Mouse (Mus musculus) ES-E14 (cell line): Measurements from ENCODE around the gene Tns1. TPM values are rescaled to one million over a fixed set of nuclear protein-coding genes. Genes with fewer than 3 reads are reported as not detected.

ENCODE experiments used
- DNase-seq: peaks from one replicate; pipeline ENCODE4 v3.0.0-alpha.2; 2013; ENCODE audit warnings: low read depth, low spot score
- H3K27ac ChIP-seq: 2 replicates; pipeline ENCODE4 v1.5.1; 2012; ENCODE audit warnings: low read depth, mild to moderate bottlenecking, low read length, moderate library complexity, mixed read lengths; ENCODE audit not compliant: poor library complexity, insufficient read depth, severe bottlenecking
- H3K36me3 ChIP-seq: 2 replicates; pipeline ENCODE4 v1.6.1; 2012; ENCODE audit warnings: mild to moderate bottlenecking, low read length, moderate library complexity, mixed read lengths; ENCODE audit not compliant: control insufficient read depth, poor library complexity, insufficient read depth, severe bottlenecking
- H3K4me1 ChIP-seq, 2 experiments: fragments of 150-350 bp in 1 of 2; sonication (generic) in 1 of 2; 2 replicates each; pipeline ENCODE4 v1.6.1; 2012; ENCODE audit warnings: low read length in 2 of 2, mild to moderate bottlenecking in 1 of 2, mixed read lengths in 1 of 2; ENCODE audit not compliant: control insufficient read depth in 2 of 2, insufficient read depth in 2 of 2, poor library complexity in 1 of 2
- H3K4me3 ChIP-seq, 2 experiments: fragments of 150-350 bp in 1 of 2; sonication (generic) in 1 of 2; 2 replicates each; pipeline ENCODE4 v1.5.1; 2012; ENCODE audit warnings: low read length in 2 of 2, low read depth in 1 of 2, mild to moderate bottlenecking in 1 of 2, mixed read lengths in 1 of 2; ENCODE audit not compliant: insufficient read depth in 1 of 2, poor library complexity in 1 of 2, severe bottlenecking in 1 of 2
- H3K9ac ChIP-seq: 2 replicates; pipeline ENCODE4 v1.6.1; 2012; ENCODE audit warnings: low read depth, mild to moderate bottlenecking, low read length, mixed read lengths; ENCODE audit not compliant: poor library complexity, insufficient read depth, severe bottlenecking
- H3K9me3 ChIP-seq: fragments of 150-350 bp; sonication (generic); 2 replicates; pipeline ENCODE4 v1.6.1; 2012; ENCODE audit warnings: low read depth, mild to moderate bottlenecking, low read length; ENCODE audit not compliant: control insufficient read depth, insufficient read depth
- CHD2 ChIP-seq: IDR thresholded peaks from 2 replicates; pipeline ENCODE4 v1.6.1; 2014; ENCODE audit warnings: mild to moderate bottlenecking, low read depth, low read length, inconsistent platforms
- HCFC1 ChIP-seq: IDR thresholded peaks from 2 replicates; pipeline ENCODE4 v1.6.1; 2012; ENCODE audit warnings: low read length, inconsistent platforms, borderline replicate concordance; ENCODE audit not compliant: insufficient read depth
- MAFK ChIP-seq: IDR thresholded peaks from 2 replicates; pipeline ENCODE4 v1.6.1; 2014; ENCODE audit warnings: mild to moderate bottlenecking, low read depth, low read length, inconsistent platforms; ENCODE audit not compliant: insufficient read depth
- ZC3H11A ChIP-seq: IDR thresholded peaks from 2 replicates; pipeline ENCODE4 v1.6.1; 2012; ENCODE audit warnings: low read depth, mild to moderate bottlenecking, inconsistent platforms, low read length, borderline replicate concordance
- ZNF384 ChIP-seq: IDR thresholded peaks from 2 replicates; pipeline ENCODE4 v1.6.1; 2012; ENCODE audit warnings: low read depth, low read length, inconsistent platforms
- in situ Hi-C, 2 experiments: fragments of 600-800 bp; cut with MboI; formaldehyde crosslinking; loops; one replicate each; pipeline ENCODE4 v1.15.1; 2025; ENCODE audit warnings: low sequenced_read_pairs in 2 of 2, inconsistent platforms in 1 of 2; ENCODE audit not compliant: unreplicated experiment in 2 of 2
- total RNA-seq: library from RNA; depleted of rRNA; stranded (reverse); fragments of 300-350 nt; gene quantifications from 2 replicates; pipeline ENCODE4 v1.2.3, GENCODE M21; 2012

Tns1 gene
- total RNA-seq, 1 experiment, result 9.5 TPM

- in situ Hi-C loops, result no loop called here
- no peak overlapping the region for H3K27ac ChIP-seq
- no peaks in the 10 kb centered on the region for H3K9me3 ChIP-seq
- no peak overlapping the region for H3K4me3 ChIP-seq
- no peak for TF ChIP-seq MAFK
- TF ChIP-seq ZC3H11A, result no peak
- TF ChIP-seq HCFC1, result no peak
- no peak for TF ChIP-seq CHD2
- no peak for TF ChIP-seq ZNF384
- peaks cover 0 to 14% of the 10 kb centered on the region in 2 experiments; a peak in 3 of 4 replicates for H3K4me1 ChIP-seq
- H3K36me3 ChIP-seq, result no peaks in the 10 kb centered on the region
- H3K9ac ChIP-seq, result no peak overlapping the region
- DNase-seq, result no peak
Measured at GRCm38 (mm10) chr1:74035487-74035886, 88.8 kb downstream of the Tns1 start.

DNA sequence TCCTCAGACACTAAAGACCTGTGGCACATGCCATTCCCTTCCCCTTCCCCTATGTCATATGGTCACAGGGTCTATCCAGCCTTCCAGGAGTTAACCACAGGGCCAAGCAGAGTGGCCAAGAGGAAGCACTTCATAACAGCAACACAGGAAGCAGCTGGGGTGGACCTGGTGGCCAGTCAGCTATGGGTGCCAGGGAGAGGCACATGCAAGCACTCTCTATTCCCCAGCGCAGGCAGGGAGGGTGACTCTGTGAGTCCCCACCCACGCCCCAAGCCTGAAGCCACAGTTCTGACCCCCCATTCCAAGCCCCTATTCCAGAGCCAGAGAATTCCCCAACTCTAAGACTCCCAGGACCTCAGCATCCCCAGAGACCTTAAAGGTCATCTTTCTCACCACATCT is 89.5 kb downstream of the Tns1 start:
- peaks cover 0 to 16% of the 10 kb centered on the region in 2 experiments; a peak in 3 of 4 replicates for H3K4me1 ChIP-seq
- no peak overlapping the region for H3K4me3 ChIP-seq
- TF ChIP-seq ZC3H11A (no peak), ZNF384 (no peak)
- H3K9ac ChIP-seq, result no peak overlapping the region
- DNase-seq, result no peak
- no peak overlapping the region for H3K27ac ChIP-seq
- H3K36me3 ChIP-seq, result no peaks in the 10 kb centered on the region
- no peaks in the 10 kb centered on the region for H3K9me3 ChIP-seq
- in situ Hi-C loops, result no loop called here

DNA sequence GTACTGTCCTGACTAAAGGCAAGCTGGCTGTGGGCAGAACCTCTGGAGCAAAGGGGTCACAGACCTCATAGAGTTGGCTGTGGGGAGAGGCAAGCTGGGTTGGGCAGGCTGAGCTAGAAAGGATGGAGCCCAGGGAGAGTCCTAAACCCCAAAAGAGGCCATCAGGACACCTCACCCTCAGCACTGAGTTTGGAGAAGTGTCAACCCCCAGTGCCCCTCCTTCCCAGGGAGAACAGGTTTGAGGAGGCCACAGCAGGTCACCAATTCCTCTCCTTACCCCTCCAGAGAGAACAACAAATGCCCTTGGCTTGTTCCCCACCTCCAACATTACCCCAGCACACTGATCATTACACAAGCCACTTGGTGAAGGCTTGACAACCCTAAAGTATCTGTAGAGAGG is 90.0 kb downstream of the Tns1 start:
- Histone ChIP-seq H3K4me3 (no peak overlapping the region), H3K9ac (no peak overlapping the region), H3K27ac (no peak overlapping the region), H3K9me3 (no peaks in the 10 kb centered on the region), H3K4me1 (peaks cover 0 to 16% of the 10 kb centered on the region in 2 experiments; a peak in 3 of 4 replicates), H3K36me3 (no peaks in the 10 kb centered on the region)
- in situ Hi-C loops, result no loop called here
- TF ChIP-seq HCFC1 (no peak), ZNF384 (no peak), ZC3H11A (no peak), MAFK (no peak), CHD2 (no peak)
- DNase-seq, result no peak

GRCm38 (mm10) chr1:74033407-74033806 is 90.8 kb downstream of the Tns1 start:
- Histone ChIP-seq H3K36me3 (no peaks in the 10 kb centered on the region), H3K9ac (no peak overlapping the region), H3K9me3 (no peaks in the 10 kb centered on the region), H3K27ac (no peak overlapping the region), H3K4me3 (no peak overlapping the region), H3K4me1 (peaks cover 0 to 16% of the 10 kb centered on the region in 2 experiments; a peak in 3 of 4 replicates)
- TF ChIP-seq ZNF384 (no peak), ZC3H11A (no peak), HCFC1 (no peak), CHD2 (no peak), MAFK (no peak)
- in situ Hi-C loops, result no loop called here
- DNase-seq, result no peak

DNA sequence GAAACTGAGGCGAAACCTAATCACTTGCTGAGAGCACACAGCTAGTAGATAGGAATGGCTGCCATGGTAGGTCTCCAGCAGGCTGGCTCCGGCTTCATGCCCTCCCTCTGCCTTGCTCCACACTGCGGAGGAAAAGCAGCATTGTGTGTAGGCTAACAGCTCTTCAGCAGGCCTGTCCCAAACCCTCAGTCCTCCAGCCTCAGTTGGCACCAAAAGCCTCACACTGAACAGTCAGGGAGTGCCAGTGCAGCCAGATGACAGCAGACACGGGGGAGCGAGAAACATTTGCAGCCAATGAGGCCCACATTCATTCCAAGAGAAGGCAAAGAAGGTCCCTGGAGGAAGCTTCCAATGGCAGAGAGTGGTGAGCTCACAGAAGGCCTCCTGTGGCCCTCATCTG is 91.3 kb downstream of the Tns1 start:
- no peak for TF ChIP-seq HCFC1
- TF ChIP-seq CHD2, result no peak
- no peak for TF ChIP-seq ZNF384
- no peak for TF ChIP-seq ZC3H11A
- no peak overlapping the region for H3K27ac ChIP-seq
- no peak for DNase-seq
- H3K36me3 ChIP-seq, result no peaks in the 10 kb centered on the region
- no peaks in the 10 kb centered on the region for H3K9me3 ChIP-seq
- H3K4me3 ChIP-seq, result no peak overlapping the region
- in situ Hi-C loops, result no loop called here
- H3K9ac ChIP-seq, result no peak overlapping the region
- H3K4me1 ChIP-seq, result peaks cover 0 to 18% of the 10 kb centered on the region in 2 experiments; a peak in 3 of 4 replicates
